ENCODE assay signal across 9 mouse cellular contexts in genomic region chr4:141240617-141241016, GRCm38 (mm10). TPM values are rescaled to one million over a fixed set of nuclear protein-coding genes. Genes with fewer than 3 reads are reported as not detected.
DNase-seq lines count a peak whose midpoint lies in the region; ATAC-seq lines count a peak whose summit lies in the region.
"Had no signal": no experiment of that assay in that cellular context is flagged by ENCODE, and none has a peak within 500 bp of the region (broad histone marks: within the 10 kb centered on the region; RNA-seq: fewer than 3 reads in every experiment).

No protein-coding gene starts in this region.

- H3K27me3 ChIP-seq in hindbrain, embryonic 16.5 days (replicated peaks; ENCODE audit: control insufficient read depth, insufficient read depth, low read length) = peaks cover 33% of the 10 kb centered on the region
- H3K27me3 ChIP-seq in liver, embryonic 11.5 days (replicated peaks; ENCODE audit: control insufficient read depth, insufficient read depth, low read length) = peaks cover 95% of the 10 kb centered on the region
- peaks cover 3% of the 10 kb centered on the region; the same call in 1 of the 2 replicates for H3K27me3 ChIP-seq in stomach, embryonic 15.5 days (replicated peaks)

- no peak overlapping the region for H3K4me3 ChIP-seq in hindbrain, embryonic 16.5 days (ENCODE audit: low read length)
- peak overlapping the region; percentile 22 for H3K4me3 ChIP-seq in liver, embryonic 11.5 days (ENCODE audit: low read depth, low read length)
- H3K4me3 ChIP-seq in stomach, embryonic 15.5 days (replicated peaks) = peak overlapping the region; percentile 48

- H3K9ac ChIP-seq in hindbrain, embryonic 16.5 days (ENCODE audit: low read depth, low read length) = no peak overlapping the region
- H3K9ac ChIP-seq in liver, embryonic 11.5 days (ENCODE audit: low read depth, low read length) = no peak overlapping the region
- 0 out of 2 replicates have a peak overlapping the region, but pooled peaks have one; percentile 4 for H3K9ac ChIP-seq in stomach, embryonic 15.5 days

- H3K4me1 ChIP-seq in hindbrain, embryonic 16.5 days (ENCODE audit: control insufficient read depth, insufficient read depth, low read depth, low read length) = peaks cover 22% of the 10 kb centered on the region
- H3K4me1 ChIP-seq in liver, embryonic 11.5 days (replicated peaks; ENCODE audit: control insufficient read depth, insufficient read depth, low read length) = peaks cover 23% of the 10 kb centered on the region
- H3K4me1 ChIP-seq in stomach, embryonic 15.5 days = peaks cover 61% of the 10 kb centered on the region

- H3K4me2 ChIP-seq in hindbrain, embryonic 16.5 days (ENCODE audit: low read length) = peak overlapping the region; percentile 10; the same call in 1 of the 2 replicates
- peak overlapping the region; percentile 69 for H3K4me2 ChIP-seq in liver, embryonic 11.5 days
- H3K4me2 ChIP-seq in stomach, embryonic 15.5 days = peak overlapping the region; percentile 82

- no peak for ATAC-seq in CD4-positive, CD25-positive, alpha-beta regulatory T cell, adult 4 months
- no peak for ATAC-seq in hindbrain, embryonic 16.5 days
- peak; percentile 51 for ATAC-seq in liver, embryonic 11.5 days (replicated peaks; ENCODE audit: low FRiP score)
- ATAC-seq in stomach, embryonic 15.5 days (ENCODE audit: insufficient read depth, low FRiP score, low read depth) = peak; percentile 40

- H3K36me3 ChIP-seq in hindbrain, embryonic 16.5 days (ENCODE audit: control insufficient read depth, insufficient read depth, low read length) = no peaks in the 10 kb centered on the region
- no peaks in the 10 kb centered on the region for H3K36me3 ChIP-seq in liver, embryonic 11.5 days (ENCODE audit: control insufficient read depth, insufficient read depth, low read length)
- no peaks in the 10 kb centered on the region for H3K36me3 ChIP-seq in stomach, embryonic 15.5 days

- WGBS in hindbrain, embryonic 16.5 days = 4% methylated on average over 14 of the region's 14 CpGs
- WGBS in liver, embryonic 11.5 days = 3% methylated on average over 14 of the region's 14 CpGs
- WGBS in stomach, embryonic 15.5 days = 3% methylated on average over 14 of the region's 14 CpGs

- peak; percentile 24 for DNase-seq in CD4-positive, CD25-positive, alpha-beta regulatory T cell, adult 2 months (ENCODE audit: low read depth, low spot score)
- DNase-seq in adrenal gland, postnatal 10 days = peak; percentile 86
- DNase-seq in liver, embryonic 11.5 days (ENCODE audit: low spot score) = no peak
- DNase-seq in spleen, postnatal 10 days (ENCODE audit: low spot score in 2 of 2) = no peak
- DNase-seq in thymus, postnatal 36 days = no peak

- no peak overlapping the region for H3K27ac ChIP-seq in hindbrain, embryonic 16.5 days (ENCODE audit: low read depth, low read length)
- H3K27ac ChIP-seq in liver, embryonic 11.5 days (ENCODE audit: low read depth, low read length) = no peak overlapping the region
- H3K27ac ChIP-seq in stomach, embryonic 15.5 days = peak overlapping the region; percentile 90

- H3K9me3 ChIP-seq in hindbrain, embryonic 16.5 days (ENCODE audit: control insufficient read depth, low read length) = no peaks in the 10 kb centered on the region
- H3K9me3 ChIP-seq in liver, embryonic 11.5 days (ENCODE audit: control insufficient read depth, low read length) = no peaks in the 10 kb centered on the region
- no peaks in the 10 kb centered on the region for H3K9me3 ChIP-seq in stomach, embryonic 15.5 days

RNA-seq across cellular contexts. Expression of gene Arhgef19, which starts 1.3 kb away (rescaled TPM):
- polyA plus RNA-seq in CD4-positive, CD25-positive, alpha-beta regulatory T cell, adult 4 months (2017; shearing (Covaris generic)) = not detected
- 10 to 100 TPM; 29.0 to 31.0 TPM for total RNA-seq in adrenal gland, postnatal 10 days (2021)
- polyA plus RNA-seq in hindbrain, embryonic 16.5 days (2015; fragmentation: Nextera tagmentation; extraction: Ambion mirVana) = 1.7 and 2.0 TPM in 2 replicates
- 2.3 and 2.5 TPM in 2 replicates for polyA plus RNA-seq in liver, embryonic 11.5 days (2014; fragmentation: Nextera tagmentation; extraction: Ambion mirVana)
- polyA plus RNA-seq in stomach, embryonic 15.5 days (2015; fragmentation: Nextera tagmentation; extraction: Ambion mirVana) = 20.9 and 24.3 TPM in 2 replicates

RNA-seq across cellular contexts. Expression of gene Rsg1, which starts 26.9 kb away (rescaled TPM):
- polyA plus RNA-seq in CD4-positive, CD25-positive, alpha-beta regulatory T cell, adult 4 months (2017; shearing (Covaris generic)) = 1 to 10 TPM; 3.0 to 4.7 TPM
- 1 to 10 TPM; 1.5 to 1.7 TPM for total RNA-seq in adrenal gland, postnatal 10 days (2021)
- 8.4 and 8.9 TPM in 2 replicates for polyA plus RNA-seq in hindbrain, embryonic 16.5 days (2015; fragmentation: Nextera tagmentation; extraction: Ambion mirVana)
- 4.5 and 4.6 TPM in 2 replicates for polyA plus RNA-seq in liver, embryonic 11.5 days (2014; fragmentation: Nextera tagmentation; extraction: Ambion mirVana)
- 5.8 TPM in 2 replicates for polyA plus RNA-seq in stomach, embryonic 15.5 days (2015; fragmentation: Nextera tagmentation; extraction: Ambion mirVana)
- total RNA-seq: gastrocnemius, postnatal 36 days had no signal

Comparison
In these comparisons a context has a peak if more than half of its experiments do, and no peak if none do; other contexts are left out.
1. DNase-seq: peak in CD4-positive, CD25-positive, alpha-beta regulatory T cell, adult 2 months (single experiment) and adrenal gland, postnatal 10 days (single experiment); none in liver, embryonic 11.5 days (single experiment), spleen, postnatal 10 days (0 of 2) and thymus, postnatal 36 days (0 of 2).
2. ATAC-seq: peak in liver, embryonic 11.5 days (single experiment) and stomach, embryonic 15.5 days (single experiment); none in CD4-positive, CD25-positive, alpha-beta regulatory T cell, adult 4 months (single experiment) and hindbrain, embryonic 16.5 days (single experiment).
3. H3K4me2 ChIP-seq: peak in every context shown above with its lines; median percentile 82 in stomach, embryonic 15.5 days; 69 in liver, embryonic 11.5 days; 10 in hindbrain, embryonic 16.5 days.